Mouse (Mus musculus) kidney, adult 8-10 months (tissue): ENCODE results near the gene Fam71a.
"Not testable (repeated sequence)": the region's sequence is repeated elsewhere in the genome, so short reads cannot be mapped to it uniquely, and the experiment has no call there.

Experiments used
- DNase-seq, 2 experiments: peaks; one replicate each; pipeline ENCODE4 v3.0.0; 2022

The Fam71a gene

GRCm38 (mm10) chr1:191181469-191182259, 17.0 kb upstream of the Fam71a start:
- DNase-seq = no peak

- DNase-seq = peak in 1 of 2 experiments; percentile 22
Observed at GRCm38 (mm10) chr1:191180397-191180796, 15.8 kb upstream of the Fam71a start.

GRCm38 (mm10) chr1:191179846-191180245, 15.2 kb upstream of the Fam71a start:
- no peak for DNase-seq

GRCm38 (mm10) chr1:191178511-191179188, 14.0 kb upstream of the Fam71a start:
- no peak for DNase-seq

- DNase-seq = no peak
Observed at GRCm38 (mm10) chr1:191176887-191177286, 12.3 kb upstream of the Fam71a start.

- DNase-seq = peak in 1 of 2 experiments; percentile 38
Observed at GRCm38 (mm10) chr1:191172487-191172886, 7.9 kb upstream of the Fam71a start.

- DNase-seq = no peak
Observed at GRCm38 (mm10) chr1:191170444-191170843, 5.8 kb upstream of the Fam71a start.

GRCm38 (mm10) chr1:191166189-191166588, 1.6 kb upstream of the Fam71a start:
- DNase-seq = no peak

- no peak for DNase-seq
Observed at GRCm38 (mm10) chr1:191154314-191154713, 10.3 kb downstream of the Fam71a start.

GRCm38 (mm10) chr1:191153052-191153451, 11.6 kb downstream of the Fam71a start:
- peak; percentile 22 to 56 for DNase-seq

- no peak for DNase-seq
Observed at GRCm38 (mm10) chr1:191150924-191151605, 13.6 kb downstream of the Fam71a start.

GRCm38 (mm10) chr1:191149489-191149888, 15.1 kb downstream of the Fam71a start:
- DNase-seq = not testable (repeated sequence)

- no peak for DNase-seq
Observed at GRCm38 (mm10) chr1:191140983-191141382, 23.6 kb downstream of the Fam71a start.

- DNase-seq = no peak
Observed at GRCm38 (mm10) chr1:191138874-191139495, 25.6 kb downstream of the Fam71a start.

GRCm38 (mm10) chr1:191138436-191138835, 26.2 kb downstream of the Fam71a start:
- DNase-seq = no peak

GRCm38 (mm10) chr1:191135406-191135805, 29.2 kb downstream of the Fam71a start:
- DNase-seq = no peak

GRCm38 (mm10) chr1:191132934-191133333, 31.7 kb downstream of the Fam71a start:
- no peak for DNase-seq

- no peak for DNase-seq
Observed at GRCm38 (mm10) chr1:191132240-191132639, 32.4 kb downstream of the Fam71a start.

GRCm38 (mm10) chr1:191131692-191132091, 32.9 kb downstream of the Fam71a start:
- no peak for DNase-seq

- peak; percentile 18 to 59 for DNase-seq
Observed at GRCm38 (mm10) chr1:191125811-191126638, 38.6 kb downstream of the Fam71a start.

GRCm38 (mm10) chr1:191124288-191124687, 40.3 kb downstream of the Fam71a start:
- no peak for DNase-seq

- DNase-seq = no peak
Observed at GRCm38 (mm10) chr1:191123696-191124095, 40.9 kb downstream of the Fam71a start.
